Mouse (Mus musculus) cerebellum, adult 9-10 months (tissue): ENCODE data around the gene Bco1.

Experiments
- DNase-seq: peaks from one replicate; pipeline ENCODE4 v3.0.0; 2022

Bco1 gene

GRCm38 (mm10) chr8:117095647-117096046, at the start of gene Bco1:
Bco1 (plus strand) TSS chr8:117095854.
- DNase-seq = no peak

DNA sequence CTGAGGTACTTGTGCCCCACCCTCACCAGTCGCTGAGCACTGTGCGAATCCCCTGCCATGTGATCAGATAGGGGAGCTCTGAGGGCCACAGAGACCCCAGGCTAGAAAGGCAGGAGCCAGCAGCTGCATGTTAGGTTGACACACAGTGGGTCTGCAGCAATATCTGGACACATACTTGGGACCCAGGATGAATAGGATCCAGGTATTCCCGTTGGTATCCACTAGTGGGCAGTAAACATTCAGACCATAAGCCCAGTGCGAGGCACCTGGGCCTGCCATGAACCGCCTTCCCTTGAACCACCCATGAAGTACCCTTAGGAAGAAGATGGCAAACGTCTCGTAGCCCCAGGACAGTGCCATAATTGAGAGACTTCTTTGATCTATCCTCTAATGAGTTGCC, 46.2 kb upstream of the Bco1 start:
- DNase-seq = no peak

GRCm38 (mm10) chr8:117050763-117051162, 44.9 kb upstream of the Bco1 start:
- DNase-seq = no peak

- no peak for DNase-seq
Measured at GRCm38 (mm10) chr8:117051316-117051715, 44.3 kb upstream of the Bco1 start.

DNA sequence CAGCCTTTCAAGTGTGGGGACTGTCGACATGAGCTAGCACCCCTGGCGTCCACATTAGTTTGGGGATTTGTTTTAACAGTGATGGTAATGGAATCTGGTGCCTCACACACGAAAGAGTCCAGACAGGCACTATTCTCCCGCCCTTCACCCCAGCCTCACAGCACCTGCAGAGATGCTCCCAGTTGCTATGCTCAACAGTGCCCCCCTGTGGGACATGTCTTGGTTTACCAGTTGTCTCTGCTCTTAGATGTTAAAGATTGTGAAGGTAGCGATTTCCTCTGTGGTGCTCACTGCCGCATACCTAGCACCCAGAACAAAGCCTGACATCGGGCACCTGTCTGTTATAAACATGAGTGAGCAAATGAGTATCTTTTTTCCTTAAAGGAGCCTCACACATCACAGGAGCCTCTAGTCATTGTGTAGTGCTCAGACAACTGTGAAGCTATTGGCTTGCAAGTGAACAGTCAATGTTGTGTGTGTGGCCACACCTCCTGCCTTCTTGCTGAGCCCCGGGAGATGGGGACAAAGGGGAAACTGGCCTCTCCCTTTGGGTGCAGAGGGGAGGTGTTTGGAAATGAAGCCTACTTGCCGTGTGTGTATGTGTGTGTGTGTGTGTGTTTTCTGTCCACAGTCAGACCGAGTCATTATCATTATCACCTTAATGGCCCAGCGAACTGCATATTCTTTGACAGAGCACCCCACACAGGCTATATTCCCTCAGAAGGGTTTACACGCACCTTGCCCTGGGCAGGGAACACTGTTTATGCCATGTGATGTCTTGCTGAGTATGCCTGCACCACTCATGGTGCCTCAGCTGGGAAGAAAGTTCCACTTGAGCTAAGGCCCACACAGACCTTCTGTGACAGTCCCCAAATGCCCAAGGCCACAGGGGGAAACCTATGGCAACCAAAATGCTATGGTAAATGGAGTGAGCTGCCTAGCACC, 42.2 kb upstream of the Bco1 start:
- DNase-seq = no peak

GRCm38 (mm10) chr8:117054146-117054545, 41.5 kb upstream of the Bco1 start:
- no peak for DNase-seq

DNA sequence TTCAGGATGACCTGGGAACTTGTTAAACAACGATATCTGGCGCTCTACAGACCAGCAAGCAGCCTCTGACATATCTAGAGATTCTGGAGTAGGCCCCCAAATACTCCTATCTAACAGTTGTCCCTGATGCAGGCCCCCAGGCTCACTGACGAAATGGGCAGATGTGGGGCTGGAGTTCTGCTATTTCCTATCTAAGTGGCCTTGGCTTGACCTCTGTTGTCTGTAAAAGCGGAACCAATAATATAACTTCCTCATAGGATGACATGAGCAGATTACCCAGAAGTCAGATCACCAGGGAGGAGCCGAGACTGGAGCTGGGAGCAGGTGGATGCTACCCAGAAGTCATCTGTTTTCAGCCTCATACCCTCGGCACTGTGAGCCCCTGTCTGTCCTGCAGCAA, 40.6 kb upstream of the Bco1 start:
- DNase-seq = no peak

DNA sequence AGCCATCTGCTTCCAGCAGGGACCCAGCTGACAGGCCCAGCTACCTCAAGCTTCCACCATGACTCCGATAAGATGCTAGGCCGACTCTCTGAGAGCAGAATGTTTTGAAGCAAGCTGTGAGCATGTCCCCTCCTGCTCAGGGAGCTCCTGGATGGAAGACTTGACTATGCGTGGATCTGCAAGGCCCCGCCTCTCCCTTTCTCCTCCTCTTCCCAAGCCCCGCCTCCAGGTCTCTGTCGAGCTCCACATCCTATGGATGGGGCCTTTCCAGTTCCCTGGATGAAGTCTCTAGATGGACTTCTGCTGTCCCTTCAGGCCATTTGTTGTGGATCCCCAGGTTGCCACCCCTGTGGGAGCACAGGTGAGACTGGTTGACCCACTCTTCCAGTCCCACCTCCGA, 36.6 kb upstream of the Bco1 start:
- DNase-seq = no peak

GRCm38 (mm10) chr8:117060306-117060705, 35.3 kb upstream of the Bco1 start:
- DNase-seq = no peak

GRCm38 (mm10) chr8:117061180-117061880, 34.3 kb upstream of the Bco1 start:
- no peak for DNase-seq

DNA sequence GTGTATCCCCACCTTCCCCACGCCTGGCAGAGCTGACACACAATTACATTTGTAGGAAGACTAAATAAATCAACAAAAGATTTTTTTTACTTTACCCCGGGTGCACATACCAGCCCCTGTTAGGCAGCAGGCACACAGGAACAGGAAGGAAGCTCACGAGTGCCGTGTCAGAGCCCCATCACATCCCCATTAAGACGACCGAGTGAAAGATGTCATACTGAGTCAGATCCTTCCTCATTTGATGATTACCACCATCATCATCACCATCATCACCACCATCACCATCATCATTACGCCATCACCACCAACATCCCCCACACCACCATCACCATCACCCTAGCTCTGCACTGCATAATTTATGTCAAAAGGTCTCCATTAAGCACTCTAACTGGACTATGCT, 28.7 kb upstream of the Bco1 start:
- no peak for DNase-seq

DNA sequence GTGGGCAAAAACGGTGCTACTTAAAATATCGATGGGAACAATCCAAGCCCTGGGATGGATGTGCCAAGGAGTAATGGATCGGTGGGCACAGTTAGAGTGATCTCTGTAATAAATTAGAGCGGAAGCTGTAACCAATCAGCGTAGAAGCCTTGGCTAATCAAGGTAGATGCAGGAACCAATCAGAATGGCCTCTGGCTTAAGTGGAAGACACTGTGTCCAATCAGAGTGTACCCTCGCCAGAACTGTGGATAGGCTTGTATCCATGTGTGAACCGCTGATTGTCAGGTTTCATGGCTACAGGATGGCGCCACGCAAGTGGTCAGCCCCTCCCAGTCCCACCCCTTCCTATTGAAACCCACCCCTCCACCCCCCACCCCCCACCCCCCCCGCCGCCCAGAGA, 28.3 kb upstream of the Bco1 start:
- no peak for DNase-seq

DNA sequence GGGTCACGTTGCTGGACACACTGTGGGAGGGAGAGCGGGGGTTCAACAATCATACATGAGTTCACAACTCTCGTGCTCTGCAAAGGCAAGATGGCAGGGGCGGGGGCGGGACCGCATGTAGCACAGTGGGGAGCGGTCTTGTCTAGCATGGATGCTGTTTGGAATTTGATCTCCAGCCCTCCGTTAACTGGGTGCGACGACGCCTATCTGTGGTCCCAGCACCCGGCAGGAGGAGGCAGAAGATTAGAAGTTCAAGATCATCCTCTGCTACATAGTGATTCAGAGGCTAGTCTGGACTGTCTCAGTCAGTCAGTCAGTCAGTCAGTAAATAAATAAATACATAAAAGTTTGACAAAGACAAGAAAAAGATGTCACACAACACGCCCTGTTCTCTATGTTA, 27.4 kb upstream of the Bco1 start:
- no peak for DNase-seq

GRCm38 (mm10) chr8:117069708-117070107, 25.9 kb upstream of the Bco1 start:
- no peak for DNase-seq

GRCm38 (mm10) chr8:117074350-117075182, 21.1 kb upstream of the Bco1 start:
- no peak for DNase-seq

DNA sequence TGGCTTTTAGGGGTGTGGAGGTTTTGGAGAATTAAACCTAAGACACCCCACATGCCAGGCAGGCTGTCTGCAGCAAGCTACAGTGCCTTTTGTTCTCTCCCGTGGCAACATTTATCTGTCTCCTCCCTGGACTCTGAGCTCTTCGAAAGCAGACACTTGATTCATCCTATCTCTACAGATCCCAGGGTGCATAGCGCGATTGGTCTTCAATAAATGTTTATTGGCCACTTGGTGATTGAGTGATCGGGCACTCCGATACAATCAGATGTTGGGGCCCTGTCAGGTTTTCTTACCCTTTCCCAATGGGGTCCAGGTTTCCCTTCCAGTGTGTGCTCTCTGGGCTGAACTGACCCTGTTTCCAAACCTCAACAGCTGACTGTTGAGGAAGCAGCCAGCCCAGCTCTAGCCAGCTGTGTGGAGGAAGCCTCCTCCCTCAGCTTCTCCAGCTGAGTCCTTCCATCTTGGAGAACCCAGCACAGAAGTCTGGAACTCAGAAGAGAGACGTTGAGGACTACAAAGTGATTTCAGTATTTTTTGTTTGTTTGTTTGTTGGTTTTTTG, 17.2 kb upstream of the Bco1 start:
- DNase-seq = no peak

DNA sequence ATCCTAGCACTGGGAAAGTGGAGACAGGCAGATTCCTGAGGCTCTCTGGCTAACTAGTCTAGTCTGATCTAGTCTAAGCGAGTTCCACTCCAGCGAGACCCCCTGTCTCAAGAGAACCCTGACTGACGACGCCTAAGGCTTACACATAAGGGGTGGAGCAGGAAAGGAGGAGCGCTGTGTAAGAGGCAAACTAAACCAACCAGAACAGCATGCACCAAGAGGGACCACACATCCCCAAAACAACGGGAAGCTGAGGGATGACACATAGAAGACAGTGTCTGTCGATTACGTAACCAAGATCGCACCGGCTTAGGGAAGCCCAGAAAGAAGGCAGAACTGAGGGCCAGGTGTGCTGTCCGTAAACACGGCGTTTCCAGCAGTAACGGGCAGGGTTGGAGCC, 16.0 kb upstream of the Bco1 start:
- no peak for DNase-seq

GRCm38 (mm10) chr8:117082399-117082872, 13.2 kb upstream of the Bco1 start, which contains the start of gene Pkd1l2:
Pkd1l2 (minus strand) TSS chr8:117082449.
- no peak for DNase-seq

GRCm38 (mm10) chr8:117082947-117083559, 12.6 kb upstream of the Bco1 start:
- no peak for DNase-seq

DNA sequence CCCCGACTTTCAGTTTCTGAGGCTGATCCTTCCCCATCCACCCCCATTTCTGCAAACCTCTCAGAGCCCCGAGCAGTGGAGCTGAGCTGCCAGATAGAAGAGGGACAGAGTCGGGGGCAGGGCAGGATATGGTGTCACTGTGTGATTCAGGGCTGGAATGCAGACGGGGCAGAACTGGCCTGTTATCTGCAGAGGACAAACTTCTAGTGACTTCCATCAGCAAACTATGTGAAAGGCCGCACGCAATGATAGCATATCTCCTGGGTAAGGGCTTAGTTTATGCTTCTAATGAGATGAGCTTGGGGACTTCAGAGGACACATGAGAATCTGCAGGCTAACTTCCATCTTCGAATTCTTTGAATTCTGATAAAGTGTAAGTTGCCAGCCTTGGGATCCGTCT, 10.1 kb upstream of the Bco1 start:
- DNase-seq = no peak

GRCm38 (mm10) chr8:117087036-117087435, 8.6 kb upstream of the Bco1 start:
- no peak for DNase-seq

GRCm38 (mm10) chr8:117089802-117090201, 5.9 kb upstream of the Bco1 start:
- no peak for DNase-seq
